Mouse (Mus musculus) right cerebral cortex, adult 18-20 months (tissue): ENCODE measurements around the gene Cacnb1.

Experiments used
- DNase-seq: peaks from one replicate; pipeline ENCODE4 v3.0.0; 2022; ENCODE audit warnings: mixed read lengths

Gene Cacnb1

DNA sequence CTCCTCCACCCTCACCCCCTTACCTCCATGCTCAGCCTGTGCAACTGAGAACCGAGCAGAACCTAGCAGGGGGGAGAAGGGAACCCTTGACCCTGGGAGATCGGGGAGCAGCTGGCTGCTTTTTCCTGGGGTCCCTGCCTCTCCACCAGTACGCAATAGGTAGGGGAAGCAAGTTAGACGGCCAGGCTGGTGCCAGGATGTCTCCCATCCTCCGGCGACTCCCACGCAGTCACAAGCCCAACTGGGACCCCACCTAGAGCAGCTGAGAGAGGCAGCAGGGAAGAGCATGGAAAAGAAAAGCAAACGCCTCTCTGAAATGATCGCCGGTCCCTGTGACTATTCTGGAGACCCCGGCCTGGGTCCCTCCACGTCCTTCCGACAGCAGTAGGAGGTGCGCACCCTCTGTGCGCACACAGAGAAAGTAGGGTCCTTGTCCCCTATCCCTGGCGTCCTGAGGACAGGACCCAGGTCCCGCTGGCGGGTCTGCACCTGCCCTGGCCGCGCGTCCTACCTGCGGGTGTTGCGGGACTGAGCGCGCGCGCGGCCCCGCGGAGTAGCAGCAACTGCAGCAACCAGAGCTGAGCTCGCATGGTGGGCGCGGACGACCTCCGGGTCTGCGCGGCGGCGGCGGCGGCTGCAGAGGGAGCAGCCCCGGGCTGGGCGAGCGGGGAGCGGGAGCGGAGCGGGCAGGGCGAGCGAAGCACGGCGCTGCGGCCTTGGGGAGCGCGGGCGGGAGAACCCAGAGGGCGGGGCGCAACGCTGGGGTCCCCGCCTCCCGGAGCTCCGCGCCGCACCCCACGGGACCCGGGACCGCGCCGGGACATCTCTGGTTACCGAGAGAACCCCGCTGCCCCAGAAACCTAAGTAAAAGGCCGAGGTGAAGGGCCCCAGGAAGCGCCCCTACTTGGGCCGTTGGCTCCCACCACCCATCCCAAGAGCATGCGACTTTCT lies 36.8 kb downstream of the Cacnb1 start, which contains the start of gene Plxdc1:
TSS of gene Plxdc1 (minus strand) at position 718 of the 951 bp plus-strand sequence.
- DNase-seq, result no peak

GRCm38 (mm10) chr11:97983983-97984382 lies 38.9 kb downstream of the Cacnb1 start:
- no peak for DNase-seq

GRCm38 (mm10) chr11:97983506-97983905 lies 39.3 kb downstream of the Cacnb1 start:
- no peak for DNase-seq

DNA sequence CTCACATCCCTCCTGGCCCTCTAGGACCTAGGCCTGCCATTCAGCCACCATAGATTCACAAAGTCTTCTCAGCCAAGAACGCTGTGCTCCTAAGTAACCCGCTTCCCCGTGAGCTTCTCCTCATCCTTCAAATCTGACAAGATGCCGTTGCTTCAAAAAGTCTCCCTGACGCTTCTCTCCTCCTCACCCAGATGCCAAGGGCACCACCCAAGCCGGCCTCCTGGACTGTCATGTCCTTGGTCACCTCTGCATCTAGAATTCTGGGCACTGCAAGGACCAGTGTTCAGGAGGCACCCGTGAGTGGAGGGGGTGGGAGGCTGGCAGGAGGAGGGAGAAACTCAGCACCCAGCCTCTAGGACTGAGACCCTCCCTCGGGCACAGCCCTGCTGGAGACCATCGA lies 40.1 kb downstream of the Cacnb1 start:
- no peak for DNase-seq

DNA sequence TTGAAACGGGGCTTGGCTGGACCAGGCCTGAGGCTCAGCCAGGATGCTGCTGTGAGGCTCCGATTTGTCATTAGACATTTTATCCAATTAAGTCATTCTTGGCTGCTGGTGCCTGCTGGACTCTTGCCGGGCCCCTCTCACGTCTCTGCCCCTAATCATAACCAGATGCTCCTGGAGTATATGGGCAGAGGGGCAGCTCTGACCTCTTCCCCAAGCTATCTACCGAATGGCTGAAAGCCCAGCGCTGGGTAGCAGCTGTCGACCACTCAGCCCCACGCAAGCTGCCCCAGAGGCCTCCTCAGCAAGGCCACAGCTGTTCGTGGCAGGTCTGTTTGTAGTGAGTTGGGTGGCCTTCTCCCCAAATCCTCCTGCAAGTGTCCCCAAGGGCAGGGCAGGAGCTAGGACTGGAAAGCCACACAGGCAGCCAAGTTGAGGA lies 42.3 kb downstream of the Cacnb1 start:
- no peak for DNase-seq

DNA sequence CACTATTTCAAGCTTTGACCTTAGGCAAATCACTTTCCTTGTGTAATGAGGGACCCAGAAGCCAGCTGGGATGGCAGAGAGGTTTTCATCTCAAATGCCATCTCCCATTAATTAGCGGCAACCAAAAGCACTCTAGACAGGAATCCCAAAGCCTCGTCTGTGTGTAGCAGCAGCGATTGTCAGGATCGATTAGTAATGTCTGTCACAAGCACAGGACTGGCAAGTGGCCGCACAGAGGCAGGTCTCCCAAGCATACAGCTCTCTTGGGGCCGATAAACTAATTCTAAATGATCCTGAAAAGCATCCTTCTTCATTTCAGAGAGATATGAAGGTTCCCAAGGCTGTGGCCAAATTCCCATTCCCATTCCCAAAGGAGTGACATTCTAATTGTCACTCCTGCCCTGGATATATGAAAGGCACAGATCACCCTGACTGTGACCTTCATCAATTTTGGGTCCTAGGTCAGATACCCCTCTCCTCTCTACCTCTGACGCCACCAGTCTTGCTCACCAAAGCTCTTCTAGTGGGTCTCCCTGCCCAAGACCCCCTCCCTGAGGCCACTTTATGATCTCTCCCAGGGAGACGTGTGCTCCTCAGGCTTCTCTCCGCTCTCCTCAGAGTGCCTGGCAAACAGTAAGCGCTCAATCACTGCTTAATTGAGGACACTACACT lies 42.9 kb downstream of the Cacnb1 start:
- no peak for DNase-seq

DNA sequence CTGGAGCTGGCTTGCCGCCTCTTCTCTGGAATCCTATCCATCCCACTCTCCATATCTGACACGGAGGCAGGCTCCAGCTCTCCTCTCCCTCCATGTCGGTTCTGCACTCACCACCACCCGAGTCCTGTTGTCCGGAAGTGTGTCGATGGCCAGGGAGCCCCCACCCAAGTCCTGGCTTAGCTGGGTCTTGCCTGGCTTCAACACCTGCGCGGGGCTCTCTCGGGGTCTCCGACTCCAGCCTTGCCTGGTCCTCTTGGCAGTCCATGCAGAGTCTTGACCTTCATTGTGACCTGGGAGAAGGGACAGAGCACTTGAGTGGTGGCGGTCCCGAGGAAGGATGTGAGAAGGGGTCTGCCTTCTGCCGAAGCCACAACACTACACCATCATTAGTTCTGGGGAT lies 44.4 kb downstream of the Cacnb1 start:
- DNase-seq, result no peak

- no peak for DNase-seq
Observed at GRCm38 (mm10) chr11:97977797-97978196, 45.0 kb downstream of the Cacnb1 start.

DNA sequence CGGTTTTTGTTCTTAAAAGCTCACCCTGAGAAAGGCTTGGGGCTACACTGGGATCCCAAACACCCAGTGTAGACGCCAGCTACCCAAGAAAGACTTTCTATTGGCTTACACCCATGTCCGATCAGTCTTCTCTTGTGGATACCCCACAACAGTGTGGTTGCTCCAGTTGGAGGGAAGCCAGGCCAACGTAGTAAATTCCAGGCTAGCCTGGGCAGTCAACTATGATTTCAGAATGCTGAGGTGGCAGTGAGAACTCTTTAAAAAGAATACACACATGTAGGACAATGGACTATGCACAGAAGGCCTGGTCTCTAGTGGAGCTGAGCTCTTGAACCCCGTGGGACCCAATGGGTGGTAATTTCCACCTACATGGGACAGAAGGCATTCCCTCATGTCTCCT lies 48.1 kb downstream of the Cacnb1 start:
- DNase-seq, result no peak

DNA sequence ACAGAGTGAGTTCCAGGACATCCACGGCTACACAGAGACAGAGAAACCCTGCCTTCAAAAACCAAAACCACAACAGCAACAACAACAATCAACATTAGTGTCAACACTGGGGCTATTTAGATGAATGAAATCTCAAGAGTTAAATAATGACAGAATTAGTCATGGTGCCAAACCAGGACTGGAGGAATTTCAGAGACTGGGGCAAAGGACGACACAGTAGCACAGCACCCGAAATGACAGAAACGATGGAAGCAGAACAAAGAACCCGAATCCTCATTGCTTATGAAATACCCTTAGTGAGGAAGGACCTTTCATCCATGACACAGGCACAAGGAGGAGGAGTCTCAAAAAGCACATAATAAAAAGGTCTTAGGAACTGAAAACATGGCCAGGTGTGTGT lies 48.7 kb downstream of the Cacnb1 start:
- no peak for DNase-seq

DNA sequence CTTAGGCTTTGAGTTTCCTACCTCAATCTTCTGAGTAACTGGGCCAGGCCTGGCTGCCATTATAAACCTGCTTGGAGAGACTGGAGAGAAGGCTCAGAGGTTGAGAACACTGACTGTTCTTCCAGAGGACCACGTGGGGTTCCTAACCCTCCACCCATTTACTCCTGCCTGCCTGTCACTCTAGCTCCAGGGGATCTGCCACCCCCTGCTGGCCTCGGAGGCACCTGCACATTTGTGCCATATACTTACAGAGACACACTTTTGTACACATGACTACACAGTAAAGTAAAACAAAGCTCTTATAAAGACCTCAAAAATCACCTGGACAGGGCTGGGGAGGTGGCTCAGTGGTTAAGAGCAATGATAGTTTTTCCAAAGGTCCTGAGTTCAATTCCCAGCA lies 50.4 kb downstream of the Cacnb1 start:
- no peak for DNase-seq

DNA sequence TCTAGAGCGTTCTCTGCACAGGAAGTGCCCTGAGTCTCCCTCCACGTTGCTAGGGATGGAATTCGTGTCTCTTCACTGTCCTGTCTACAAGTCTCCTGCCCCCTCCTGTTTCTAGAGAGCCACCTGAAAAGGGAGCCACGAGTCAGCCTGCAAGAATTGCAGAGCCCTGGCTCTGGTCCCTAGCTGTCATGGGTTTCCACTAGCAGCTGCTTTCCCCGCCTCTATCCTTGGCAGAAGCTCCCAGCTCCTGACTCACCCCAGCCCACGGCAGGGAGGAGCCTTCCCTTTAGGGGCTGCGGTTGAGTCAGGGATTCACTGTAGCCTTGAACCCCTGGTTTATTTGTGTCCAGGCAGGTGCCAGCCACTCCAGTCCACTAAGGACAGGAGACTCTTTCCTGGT lies 51.6 kb downstream of the Cacnb1 start:
- peak; percentile 93 for DNase-seq

- no peak for DNase-seq
Observed at GRCm38 (mm10) chr11:97970771-97971170, 52.1 kb downstream of the Cacnb1 start.

GRCm38 (mm10) chr11:97968385-97968784 lies 54.4 kb downstream of the Cacnb1 start:
- no peak for DNase-seq

DNA sequence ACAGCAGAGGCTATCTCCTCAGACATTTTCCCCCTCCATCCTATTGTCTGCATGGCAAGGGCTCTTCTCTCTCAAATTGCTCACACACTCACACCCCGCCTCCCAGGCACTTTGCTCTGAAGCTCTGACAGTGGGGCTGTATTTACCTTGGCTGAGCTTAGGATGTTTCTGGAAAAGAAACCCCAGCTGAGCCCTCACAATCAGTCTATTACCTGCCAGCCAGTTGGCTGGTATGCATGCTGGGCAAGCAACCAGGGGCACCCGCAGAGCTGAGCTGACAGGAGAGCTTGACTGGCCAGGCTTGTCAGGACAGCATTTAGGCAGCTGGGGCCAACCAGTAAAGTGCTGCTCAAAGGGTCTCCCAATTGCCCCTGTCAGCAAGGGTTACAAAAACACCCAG lies 55.7 kb downstream of the Cacnb1 start:
- no peak for DNase-seq

GRCm38 (mm10) chr11:97960907-97961306 lies 61.9 kb downstream of the Cacnb1 start:
- DNase-seq, result no peak

DNA sequence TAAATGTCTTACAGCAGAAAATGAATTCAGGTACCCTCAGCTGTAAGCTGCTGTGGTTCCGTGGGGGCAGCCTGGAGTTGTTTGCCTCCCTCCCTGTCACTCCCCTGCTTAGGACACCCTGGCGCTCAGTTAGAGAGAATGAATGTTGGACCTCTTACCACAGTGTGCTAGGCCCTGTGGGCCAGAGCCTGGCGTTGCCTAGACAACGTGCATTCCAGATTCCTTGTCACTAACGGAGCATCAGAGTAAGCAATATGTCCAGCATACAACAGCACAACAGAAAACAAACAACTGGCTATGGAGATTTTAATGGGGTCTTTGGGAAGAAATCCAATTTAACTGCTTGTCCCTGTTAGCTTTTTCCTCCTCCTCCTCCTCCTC lies 63.5 kb downstream of the Cacnb1 start:
- DNase-seq, result no peak

DNA sequence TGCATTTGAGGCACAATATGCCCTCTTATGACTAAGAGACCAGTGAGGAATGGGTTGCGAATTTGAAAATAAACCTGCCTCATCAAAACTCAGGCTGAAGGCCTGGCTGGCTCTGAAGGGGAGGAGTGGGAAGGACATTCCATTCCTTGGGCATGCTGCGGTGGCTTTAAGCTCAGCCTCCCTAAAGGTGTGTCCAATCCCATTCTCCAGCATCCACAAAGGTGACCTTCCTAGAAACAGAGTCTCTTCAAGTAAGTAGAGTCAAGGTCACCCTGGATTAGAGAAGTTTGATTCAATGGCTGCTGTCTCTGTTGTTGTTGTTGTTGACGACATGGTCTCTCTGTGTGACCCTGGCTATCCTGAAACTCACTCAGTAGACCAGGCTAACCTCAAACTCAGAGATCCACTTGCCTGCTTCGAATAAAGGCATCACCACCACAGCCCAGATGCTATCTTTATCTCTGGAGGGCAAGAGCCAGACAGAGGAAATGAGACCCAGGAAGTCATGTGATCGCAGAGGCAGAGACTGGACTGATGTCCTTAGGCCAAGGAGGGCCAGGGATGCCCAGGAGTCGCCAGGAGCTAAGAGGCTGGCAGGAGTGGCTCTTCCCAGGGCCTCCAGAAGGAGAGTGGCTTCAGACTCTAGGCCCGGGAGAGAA lies 64.1 kb downstream of the Cacnb1 start:
- DNase-seq, result no peak

DNA sequence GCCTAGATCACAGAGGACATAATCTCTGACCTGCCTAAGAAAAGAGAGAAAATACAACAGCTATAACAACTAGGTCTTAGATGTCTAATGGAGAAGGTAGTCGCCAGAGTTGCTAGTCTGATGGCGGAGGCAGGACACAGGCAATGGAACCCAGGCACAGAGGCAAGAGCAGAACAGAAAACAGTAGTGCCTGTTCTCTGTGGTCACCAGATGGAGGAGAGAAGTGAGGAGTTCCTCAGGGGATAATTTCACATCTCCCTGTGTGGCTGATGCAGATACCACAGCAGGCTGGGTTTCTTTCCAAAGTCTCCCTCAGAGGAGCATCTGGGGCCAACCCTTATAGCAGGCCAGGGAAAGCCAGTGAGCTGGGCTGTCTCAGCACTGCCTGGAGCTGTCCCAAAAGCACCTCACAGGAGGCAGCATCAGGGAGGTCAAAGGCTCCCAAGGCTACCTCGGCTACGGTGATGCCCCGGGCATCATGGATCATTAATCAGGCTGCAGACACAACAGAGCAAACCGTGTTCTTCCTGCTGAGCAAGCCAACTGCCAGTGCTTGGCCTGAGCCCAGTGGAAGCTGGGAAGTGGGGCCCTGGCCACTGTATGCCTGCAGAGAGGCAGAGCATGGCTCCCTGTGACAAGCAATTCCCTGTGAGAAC lies 65.8 kb downstream of the Cacnb1 start:
- no peak for DNase-seq

GRCm38 (mm10) chr11:97955915-97956314 lies 66.9 kb downstream of the Cacnb1 start:
- no peak for DNase-seq

DNA sequence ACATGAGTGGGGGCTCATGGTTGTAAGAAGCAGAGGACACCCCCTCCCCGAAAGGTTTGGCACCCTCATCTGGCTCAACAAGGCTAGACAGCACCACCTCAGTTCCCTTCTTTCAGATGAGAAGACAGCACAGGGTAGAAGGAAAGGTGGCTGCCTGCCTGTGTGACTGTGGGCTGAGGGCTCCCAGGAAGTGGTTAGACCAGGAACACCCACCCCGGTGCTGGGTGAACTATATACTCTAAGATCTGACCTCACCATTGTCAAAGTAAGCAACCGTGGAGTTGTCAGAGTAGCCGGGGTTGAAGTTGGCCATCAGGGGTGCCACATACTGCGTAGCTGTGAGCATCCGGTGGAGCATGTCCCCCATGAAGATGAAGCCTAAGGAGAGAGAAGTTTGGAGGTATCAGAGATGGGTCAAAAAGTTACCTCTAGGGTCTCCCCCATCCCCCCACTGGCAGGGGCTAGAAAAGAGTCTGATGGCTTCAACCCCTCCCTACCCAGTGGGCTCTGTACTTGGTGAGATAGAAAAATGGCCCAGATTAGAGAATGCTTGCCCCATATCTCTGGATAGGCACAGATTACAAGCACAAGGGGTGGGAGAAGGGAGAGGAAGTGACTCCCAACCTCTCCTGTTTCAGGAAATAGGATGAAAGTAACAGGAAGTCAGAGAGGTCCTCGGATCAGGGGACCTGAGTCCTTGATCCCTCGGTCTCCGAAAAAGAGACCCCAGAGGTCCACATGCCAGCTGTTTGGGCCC lies 67.5 kb downstream of the Cacnb1 start:
- DNase-seq, result no peak

GRCm38 (mm10) chr11:97954469-97955141 lies 68.2 kb downstream of the Cacnb1 start:
- no peak for DNase-seq
